In genomic region chr2:134691055-134691454, GRCm38 (mm10) we compare ENCODE assay signal across 14 mouse cellular contexts.
"Had no signal": no experiment of that assay in that cellular context is flagged by ENCODE, and none has a peak within 500 bp of the region (broad histone marks: within the 10 kb centered on the region; RNA-seq: fewer than 3 reads in every experiment).

No protein-coding gene starts in this region.

- H3K4me2 ChIP-seq: kidney, embryonic 15.5 days; limb, embryonic 13.5 days; neural tube, embryonic 13.5 days; stomach, embryonic 15.5 days had no signal

- DNase-seq: kidney, adult 2 months; kidney, postnatal 14 days; left cerebral cortex, postnatal 4 days; midbrain, embryonic 14.5 days; retina, postnatal 1 day; thymus, adult 2 months; thymus, postnatal 4 days had no signal

- H3K4me3 ChIP-seq: kidney, embryonic 15.5 days; limb, embryonic 13.5 days; midbrain, embryonic 10.5 days; neural tube, embryonic 13.5 days; stomach, embryonic 15.5 days had no signal

- H3K27ac ChIP-seq: kidney, embryonic 15.5 days; limb, embryonic 13.5 days; liver, embryonic 14.5 days; midbrain, embryonic 10.5 days; neural tube, embryonic 13.5 days; stomach, embryonic 15.5 days had no signal

- H3K36me3 ChIP-seq: kidney, embryonic 15.5 days; limb, embryonic 13.5 days; midbrain, embryonic 10.5 days; neural tube, embryonic 13.5 days; stomach, embryonic 15.5 days had no signal

- H3K27me3 ChIP-seq: kidney, embryonic 15.5 days; limb, embryonic 13.5 days; neural tube, embryonic 13.5 days; stomach, embryonic 15.5 days had no signal

- ATAC-seq: intestine, embryonic 16.5 days had no signal

- H3K4me1 ChIP-seq: kidney, embryonic 15.5 days; limb, embryonic 13.5 days; midbrain, embryonic 10.5 days; neural tube, embryonic 13.5 days; stomach, embryonic 15.5 days had no signal

- H3K9me3 ChIP-seq: kidney, embryonic 15.5 days; limb, embryonic 13.5 days; midbrain, embryonic 10.5 days; neural tube, embryonic 13.5 days; stomach, embryonic 15.5 days had no signal

- H3K9ac ChIP-seq: kidney, embryonic 15.5 days; limb, embryonic 13.5 days; liver, embryonic 14.5 days; neural tube, embryonic 13.5 days; stomach, embryonic 15.5 days had no signal
